Mouse (Mus musculus) adrenal gland, postnatal 14 days (tissue): ENCODE measurements around the gene Rims3. TPM values are rescaled to one million over a fixed set of nuclear protein-coding genes. Genes with fewer than 3 reads are reported as not detected.

Experiments used
- microRNA-seq, 2 experiments: library from miRNA; unstranded; fragments of <30 nt; microRNA quantifications; one replicate each; pipeline ENCODE4 v1.2.0; 2021
- total RNA-seq: library from RNA; stranded (reverse); gene quantifications from 2 replicates; pipeline ENCODE4 v1.2.3, GENCODE M21; 2021

The Rims3 gene
- total RNA-seq, 1 experiment from 2014 or later, result 7.2 TPM

Small RNAs within 50 kb of the gene (microRNA-seq; reads per million reads assigned to microRNA genes)
- 0 reads per million in 2 experiments for gene Gm23936

Other genes starting within 250 kb of the Rims3 start
- 8.7 and 10.5 TPM in 2 replicates for gene Cited4, start 188.2 kb upstream of the Rims3 start, total RNA-seq
- 3.1 and 4.2 TPM in 2 replicates for gene Kcnq4, start 106.2 kb upstream of the Rims3 start, total RNA-seq
- 58.8 and 74.3 TPM in 2 replicates for gene Nfyc, start 23.2 kb upstream of the Rims3 start, total RNA-seq
- 12.0 and 15.3 TPM in 2 replicates for gene Exo5, start 70.2 kb downstream of the Rims3 start, total RNA-seq
- gene Zfp69, start 96.9 kb downstream of the Rims3 start, total RNA-seq, result 2.4 and 3.4 TPM in 2 replicates
- 31.5 and 42.3 TPM in 2 replicates for gene Smap2, start 162.4 kb downstream of the Rims3 start, total RNA-seq
- gene Col9a2, start 184.6 kb downstream of the Rims3 start, total RNA-seq, result 1.0 and 1.1 TPM in 2 replicates
- gene Zmpste24, start 243.4 kb downstream of the Rims3 start, total RNA-seq, result 36.5 and 36.9 TPM in 2 replicates